Mouse (Mus musculus): Measurements from ENCODE around the gene Gemin7.

- TF ChIP-seq CTCF (IDR thresholded peaks at IDR 0.05; ENCODE audit: control insufficient read depth, insufficient read depth, insufficient read length) = no peak
- no peak for TF ChIP-seq USF1 (IDR thresholded peaks at IDR 0.05; ENCODE audit: low read depth)
These were observed 20.3 kb downstream of the Gemin7 start for GRCm38 (mm10) chr7:19557086-19557485.

Data from C2C12 (cell line).